8 mouse cellular contexts compared by ENCODE assay signal in genomic region chrX:10991871-10992210, GRCm38 (mm10).
DNase-seq lines count a peak whose midpoint lies in the region; ATAC-seq and TF ChIP-seq lines count a peak whose summit lies in the region.

No protein-coding gene starts in this region.

- no peak overlapping the region for H3K9ac ChIP-seq in kidney, embryonic 16.5 days (replicated peaks; ENCODE audit: low read length)
- no peak overlapping the region for H3K9ac ChIP-seq in embryonic facial prominence, embryonic 12.5 days
- no peak overlapping the region for H3K9ac ChIP-seq in hindbrain, embryonic 12.5 days
- peak overlapping the region; percentile 38; the same call in 1 of the 2 replicates for H3K9ac ChIP-seq in midbrain, embryonic 11.5 days (ENCODE audit: low read length)

- peaks cover 9% of the 10 kb centered on the region for H3K4me1 ChIP-seq in kidney, embryonic 16.5 days (ENCODE audit: insufficient read depth, low read length)
- peaks cover 2% of the 10 kb centered on the region; the same call in 1 of the 2 replicates for H3K4me1 ChIP-seq in kidney, adult 2 months (ENCODE audit: control insufficient read depth, insufficient read depth, low read length)
- H3K4me1 ChIP-seq in embryonic facial prominence, embryonic 12.5 days = no peaks in the 10 kb centered on the region
- H3K4me1 ChIP-seq in hindbrain, embryonic 12.5 days = peaks cover 18% of the 10 kb centered on the region
- H3K4me1 ChIP-seq in midbrain, embryonic 11.5 days (ENCODE audit: control insufficient read depth, insufficient read depth, low read length) = peaks cover 10% of the 10 kb centered on the region

- 36% methylated on average over 6 of the region's 6 CpGs for WGBS in kidney, embryonic 16.5 days
- 40% methylated on average over 6 of the region's 6 CpGs for WGBS in kidney, adult 2 months
- 24% methylated on average over 6 of the region's 6 CpGs for WGBS in embryonic facial prominence, embryonic 12.5 days
- 30% methylated on average over 6 of the region's 6 CpGs for WGBS in hindbrain, embryonic 12.5 days
- WGBS in midbrain, embryonic 11.5 days = 34% methylated on average over 6 of the region's 6 CpGs

- no peaks in the 10 kb centered on the region for H3K36me3 ChIP-seq in kidney, embryonic 16.5 days (ENCODE audit: insufficient read depth, low read length)
- no peaks in the 10 kb centered on the region for H3K36me3 ChIP-seq in kidney, adult 2 months (ENCODE audit: control insufficient read depth, insufficient read depth, low read length)
- H3K36me3 ChIP-seq in embryonic facial prominence, embryonic 12.5 days = no peaks in the 10 kb centered on the region
- H3K36me3 ChIP-seq in hindbrain, embryonic 12.5 days = no peaks in the 10 kb centered on the region
- H3K36me3 ChIP-seq in midbrain, embryonic 11.5 days (ENCODE audit: control insufficient read depth, insufficient read depth, low read length) = no peaks in the 10 kb centered on the region

- TF ChIP-seq POLR2A in kidney, adult 2 months (IDR thresholded peaks at IDR 0.05; ENCODE audit: low read depth, low read length) = no peak

- H3K4me2 ChIP-seq in kidney, embryonic 16.5 days (replicated peaks; ENCODE audit: low read depth, low read length) = peak overlapping the region; percentile 48
- H3K4me2 ChIP-seq in embryonic facial prominence, embryonic 12.5 days (replicated peaks) = peak overlapping the region; percentile 39
- H3K4me2 ChIP-seq in hindbrain, embryonic 12.5 days (replicated peaks) = peak overlapping the region; percentile 46
- peak overlapping the region; percentile 44 for H3K4me2 ChIP-seq in midbrain, embryonic 11.5 days

- TF ChIP-seq CTCF in kidney, adult 2 months (conservative IDR thresholded peaks at IDR 0.05; ENCODE audit: insufficient read depth, insufficient read length, low read depth, low read length) = no peak

- H3K9me3 ChIP-seq in kidney, embryonic 16.5 days (ENCODE audit: low read length) = no peaks in the 10 kb centered on the region
- H3K9me3 ChIP-seq in embryonic facial prominence, embryonic 12.5 days = no peaks in the 10 kb centered on the region
- no peaks in the 10 kb centered on the region for H3K9me3 ChIP-seq in hindbrain, embryonic 12.5 days (replicated peaks)
- H3K9me3 ChIP-seq in midbrain, embryonic 11.5 days (ENCODE audit: control insufficient read depth, low read length) = no peaks in the 10 kb centered on the region

- ATAC-seq in kidney, embryonic 16.5 days (ENCODE audit: low FRiP score, low TSS enrichment) = no peak
- 0 out of 2 replicates have a peak, but pooled peaks have one; percentile 3 for ATAC-seq in embryonic facial prominence, embryonic 12.5 days (ENCODE audit: insufficient number of reproducible peaks, insufficient read depth, low FRiP score, low TSS enrichment)
- ATAC-seq in hindbrain, embryonic 12.5 days (ENCODE audit: low FRiP score) = no peak
- no peak for ATAC-seq in midbrain, embryonic 11.5 days (ENCODE audit: low FRiP score)

- no peak overlapping the region for H3K27ac ChIP-seq in kidney, embryonic 16.5 days (ENCODE audit: low read length)
- no peak overlapping the region for H3K27ac ChIP-seq in kidney, adult 2 months (ENCODE audit: insufficient read depth, low read depth, low read length)
- H3K27ac ChIP-seq in embryonic facial prominence, embryonic 12.5 days = no peak overlapping the region; the same call in 1 of the 2 replicates
- H3K27ac ChIP-seq in hindbrain, embryonic 12.5 days = peak overlapping the region; percentile 87
- H3K27ac ChIP-seq in midbrain, embryonic 11.5 days (ENCODE audit: low read depth, low read length) = peak overlapping the region; percentile 72

- peaks cover 17% of the 10 kb centered on the region; the same call in 1 of the 2 replicates for H3K27me3 ChIP-seq in kidney, embryonic 16.5 days (ENCODE audit: insufficient read depth, low read length)
- H3K27me3 ChIP-seq in kidney, adult 2 months (replicated peaks; ENCODE audit: control insufficient read depth, insufficient read depth, low read length) = no peaks in the 10 kb centered on the region
- H3K27me3 ChIP-seq in embryonic facial prominence, embryonic 12.5 days = no peaks in the 10 kb centered on the region
- peaks cover 4% of the 10 kb centered on the region; the same call in 1 of the 2 replicates for H3K27me3 ChIP-seq in hindbrain, embryonic 12.5 days
- H3K27me3 ChIP-seq in midbrain, embryonic 11.5 days (ENCODE audit: control insufficient read depth, insufficient read depth, low read length) = no peaks in the 10 kb centered on the region

- no peak overlapping the region for H3K4me3 ChIP-seq in kidney, embryonic 16.5 days (ENCODE audit: low read length)
- H3K4me3 ChIP-seq in kidney, adult 2 months (ENCODE audit: insufficient read depth, low read depth, low read length) = no peak overlapping the region
- H3K4me3 ChIP-seq in embryonic facial prominence, embryonic 12.5 days = no peak overlapping the region
- no peak overlapping the region for H3K4me3 ChIP-seq in hindbrain, embryonic 12.5 days
- H3K4me3 ChIP-seq in midbrain, embryonic 11.5 days (ENCODE audit: low read depth, low read length) = no peak overlapping the region

- no peak for DNase-seq in kidney, adult 2 months
- peak; percentile 93 for DNase-seq in midbrain, embryonic 11.5 days (ENCODE audit: low spot score, missing footprints)
- no peak for DNase-seq in urinary bladder, postnatal 10 days (ENCODE audit: low spot score)
- no peak for DNase-seq in right cerebral cortex, adult 2 months (ENCODE audit: low spot score in 2 of 2)
- DNase-seq in spleen, postnatal 4 days (ENCODE audit: low spot score in 2 of 2) = no peak

Comparison
In these comparisons a context has a peak if more than half of its experiments do, and no peak if none do; other contexts are left out.
1. H3K27ac ChIP-seq: peak in hindbrain, embryonic 12.5 days (single experiment) and midbrain, embryonic 11.5 days (single experiment); none in kidney, embryonic 16.5 days (single experiment), kidney, adult 2 months (single experiment) and embryonic facial prominence, embryonic 12.5 days (single experiment).
2. Peak in every context shown above with its lines, with median percentiles within 50 percentile points of each other: H3K4me2 ChIP-seq.